Mouse (Mus musculus) heart, postnatal 0 days (tissue): Measurements from ENCODE around the gene Kat6b.

Experiments used
- CTCF ChIP-seq: IDR thresholded peaks from 2 replicates; pipeline ENCODE4 v1.5.1; 2016; ENCODE audit warnings: antibody characterized with exemption, control low read depth, low read depth
- EP300 ChIP-seq: IDR thresholded peaks from 2 replicates; pipeline ENCODE4 v1.6.1; 2016; ENCODE audit warnings: antibody characterized with exemption, low read depth

DNA sequence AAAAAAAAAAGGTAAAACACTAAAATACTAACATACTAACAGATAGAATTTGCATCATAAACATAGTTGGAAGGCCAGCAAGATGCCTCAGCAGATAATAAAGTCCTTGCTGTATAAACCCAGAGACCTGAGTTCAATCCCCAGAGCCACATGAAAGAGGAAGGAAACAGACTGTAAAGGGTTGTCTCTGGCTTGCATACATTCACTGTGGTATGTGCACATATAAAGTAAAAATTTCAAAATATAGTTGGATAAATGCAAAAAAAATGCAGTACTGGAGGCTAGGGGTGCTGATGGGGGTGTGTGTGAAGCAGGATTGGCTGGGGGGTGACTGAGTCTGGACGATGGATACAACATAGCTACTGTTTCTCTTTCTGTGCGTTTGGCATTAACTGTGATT, 224.2 kb downstream of the Kat6b start:
- no peak for TF ChIP-seq CTCF
- TF ChIP-seq EP300: no peak
